Mouse (Mus musculus) liver, adult 2 months (tissue): ENCODE data around the gene Psd4. TPM values are rescaled to one million over a fixed set of nuclear protein-coding genes. Genes with fewer than 3 reads are reported as not detected.

ENCODE experiments used
- DNase-seq: peaks from one replicate; pipeline ENCODE4 v3.0.0-alpha.2; 2011; ENCODE audit warnings: low read depth, low spot score; ENCODE audit errors: extremely low read depth
- H3K27ac ChIP-seq: fragments of 200-500 bp; replicated peaks from 2 replicates; pipeline ENCODE4 v1.5.1; 2012; ENCODE audit warnings: low read depth, mild to moderate bottlenecking, control low read depth, inconsistent platforms, low read length; ENCODE audit not compliant: insufficient read depth
- H3K27me3 ChIP-seq: fragments of 200-500 bp; 2 replicates; pipeline ENCODE4 v1.6.1; 2012; ENCODE audit warnings: mild to moderate bottlenecking, moderate library complexity, low read length, inconsistent platforms; ENCODE audit not compliant: control insufficient read depth, insufficient read depth
- H3K36me3 ChIP-seq: fragments of 200-500 bp; 2 replicates; pipeline ENCODE4 v1.6.1; 2012; ENCODE audit warnings: low read length, inconsistent platforms; ENCODE audit not compliant: control insufficient read depth, insufficient read depth
- H3K4me1 ChIP-seq: fragments of 200-500 bp; 2 replicates; pipeline ENCODE4 v1.6.1; 2011; ENCODE audit warnings: low read length; ENCODE audit not compliant: control insufficient read depth, insufficient read depth
- H3K4me3 ChIP-seq: fragments of 200-500 bp; 2 replicates; pipeline ENCODE4 v1.5.1; 2011; ENCODE audit warnings: low read depth, mild to moderate bottlenecking, control low read depth, low read length, moderate library complexity; ENCODE audit not compliant: insufficient read depth
- H3K79me2 ChIP-seq: fragments of 200-500 bp; 2 replicates; pipeline ENCODE4 v1.6.1; 2012; ENCODE audit warnings: inconsistent platforms, mild to moderate bottlenecking, low read length, moderate library complexity; ENCODE audit not compliant: control insufficient read depth, insufficient read depth
- H3K9ac ChIP-seq: fragments of 200-500 bp; 2 replicates; pipeline ENCODE4 v1.6.1; 2012; ENCODE audit warnings: low read depth, mild to moderate bottlenecking, control low read depth, inconsistent platforms, low read length
- CTCF ChIP-seq: fragments of 200-500 bp; IDR thresholded peaks from 2 replicates; pipeline ENCODE4 v1.5.1; 2011; ENCODE audit warnings: low read depth, low read length, control low read depth
- POLR2A ChIP-seq: fragments of 200-500 bp; IDR thresholded peaks from 2 replicates; pipeline ENCODE4 v1.6.1; 2011; ENCODE audit warnings: low read length, control low read depth; ENCODE audit not compliant: insufficient read depth; ENCODE audit errors: extremely low read depth
- WGBS: fragments of 180-500 bp; shearing (Covaris S2); methylation state at CpG from one replicate; pipeline ENCODE4 v1.1.7; 2018; 5-methylcytosine and 5-hydroxymethylcytosine counted together
- polyA plus RNA-seq: library from polyadenylated mRNA; depleted of rRNA; stranded (reverse); fragments of >200 nt; gene quantifications from 2 replicates; pipeline ENCODE4 v1.2.3, GENCODE M21; 2012
- total RNA-seq: library from RNA; depleted of rRNA; stranded (reverse); fragments of >200 nt; gene quantifications from 2 replicates; pipeline ENCODE4 v1.2.3, GENCODE M21; 2014

Gene Psd4
- total and polyA plus RNA-seq, 2 experiments: 2.1 to 3.7 TPM

GRCm38 (mm10) chr2:24429806-24430205 is 62.4 kb downstream of the Psd4 start:
- Histone ChIP-seq H3K79me2 (no peaks in the 10 kb centered on the region), H3K27ac (no peak overlapping the region), H3K4me3 (no peak overlapping the region), H3K9ac (no peak overlapping the region), H3K27me3 (no peaks in the 10 kb centered on the region), H3K36me3 (no peaks in the 10 kb centered on the region), H3K4me1 (no peaks in the 10 kb centered on the region)
- no peak for DNase-seq
- 83% methylated on average over 4 of the region's 4 CpGs for WGBS
- TF ChIP-seq POLR2A (no peak), CTCF (no peak)

GRCm38 (mm10) chr2:24434670-24435069 is 67.3 kb downstream of the Psd4 start:
- no peak overlapping the region for H3K4me3 ChIP-seq
- DNase-seq: no peak
- no peak for TF ChIP-seq CTCF
- no peak for TF ChIP-seq POLR2A
- no peaks in the 10 kb centered on the region for H3K4me1 ChIP-seq
- H3K9ac ChIP-seq: no peak overlapping the region
- no peaks in the 10 kb centered on the region for H3K79me2 ChIP-seq
- H3K27me3 ChIP-seq: no peaks in the 10 kb centered on the region
- H3K27ac ChIP-seq: no peak overlapping the region
- WGBS: 81% methylated on average over 2 of the region's 2 CpGs
- no peaks in the 10 kb centered on the region for H3K36me3 ChIP-seq

GRCm38 (mm10) chr2:24435699-24436098 is 68.3 kb downstream of the Psd4 start:
- DNase-seq: no peak
- no peak overlapping the region for H3K9ac ChIP-seq
- H3K79me2 ChIP-seq: no peaks in the 10 kb centered on the region
- H3K36me3 ChIP-seq: no peaks in the 10 kb centered on the region
- 76% methylated on average over 11 of the region's 11 CpGs for WGBS
- TF ChIP-seq CTCF (no peak), POLR2A (no peak)
- H3K4me3 ChIP-seq: no peak overlapping the region
- no peaks in the 10 kb centered on the region for H3K27me3 ChIP-seq
- no peak overlapping the region for H3K27ac ChIP-seq
- no peaks in the 10 kb centered on the region for H3K4me1 ChIP-seq

GRCm38 (mm10) chr2:24440056-24440455 is 72.7 kb downstream of the Psd4 start:
- Histone ChIP-seq H3K9ac (no peak overlapping the region), H3K27ac (no peak overlapping the region), H3K4me3 (no peak overlapping the region), H3K79me2 (no peaks in the 10 kb centered on the region), H3K27me3 (no peaks in the 10 kb centered on the region), H3K4me1 (no peaks in the 10 kb centered on the region), H3K36me3 (no peaks in the 10 kb centered on the region)
- TF ChIP-seq CTCF (no peak), POLR2A (no peak)
- WGBS: 67% methylated on average over 2 of the region's 2 CpGs
- DNase-seq: no peak

- no peaks in the 10 kb centered on the region for H3K27me3 ChIP-seq
- H3K9ac ChIP-seq: no peak overlapping the region
- no peaks in the 10 kb centered on the region for H3K4me1 ChIP-seq
- H3K36me3 ChIP-seq: no peaks in the 10 kb centered on the region
- TF ChIP-seq CTCF (no peak), POLR2A (no peak)
- H3K27ac ChIP-seq: no peak overlapping the region
- H3K4me3 ChIP-seq: no peak overlapping the region
- no peaks in the 10 kb centered on the region for H3K79me2 ChIP-seq
- DNase-seq: no peak
These were observed 74.5 kb downstream of the Psd4 start for GRCm38 (mm10) chr2:24441899-24442298.

GRCm38 (mm10) chr2:24442303-24442925 is 75.0 kb downstream of the Psd4 start:
- no peak for DNase-seq
- H3K36me3 ChIP-seq: no peaks in the 10 kb centered on the region
- H3K4me1 ChIP-seq: no peaks in the 10 kb centered on the region
- no peak overlapping the region for H3K9ac ChIP-seq
- H3K79me2 ChIP-seq: no peaks in the 10 kb centered on the region
- H3K27ac ChIP-seq: no peak overlapping the region
- TF ChIP-seq CTCF (no peak), POLR2A (no peak)
- no peaks in the 10 kb centered on the region for H3K27me3 ChIP-seq
- H3K4me3 ChIP-seq: no peak overlapping the region
- WGBS: 69% methylated on average over 4 of the region's 4 CpGs
